16 mouse cellular contexts compared by ENCODE assay signal in the genomic region with DNA sequence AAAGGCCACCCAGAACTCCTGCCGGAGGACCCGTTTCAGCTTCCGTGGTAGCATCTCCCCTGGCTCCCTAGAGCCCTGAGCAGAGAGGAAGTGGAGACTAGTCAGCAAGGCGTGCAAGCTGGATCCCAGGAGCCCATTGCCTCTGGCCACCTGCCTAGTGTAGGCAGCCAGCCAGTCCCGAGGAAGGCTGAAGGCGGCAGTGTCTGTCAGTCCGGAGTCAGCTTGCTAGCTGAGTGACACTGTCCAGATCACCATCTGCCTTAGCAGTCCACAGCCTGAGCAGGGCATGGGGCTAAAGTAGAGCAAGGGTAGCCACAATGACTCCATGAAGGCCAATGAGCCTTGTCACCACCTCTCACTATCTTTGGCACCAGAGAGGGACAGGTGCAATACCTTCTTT. TPM values are rescaled to one million over a fixed set of nuclear protein-coding genes. Genes with fewer than 3 reads are reported as not detected.
DNase-seq lines count a peak whose midpoint lies in the region; ATAC-seq and TF ChIP-seq lines count a peak whose summit lies in the region.
"Had no signal": no experiment of that assay in that cellular context is flagged by ENCODE, and none has a peak within 500 bp of the region (broad histone marks: within the 10 kb centered on the region; RNA-seq: fewer than 3 reads in every experiment).

No protein-coding gene starts in this region.

- H3K27me3 ChIP-seq in heart, adult 2 months (ENCODE audit: control insufficient read depth, insufficient read depth, low read length) = no peaks in the 10 kb centered on the region
- H3K27me3 ChIP-seq in hindbrain, embryonic 16.5 days (replicated peaks; ENCODE audit: control insufficient read depth, insufficient read depth, low read length) = no peaks in the 10 kb centered on the region
- H3K27me3 ChIP-seq: hindbrain, embryonic 12.5 days; liver, embryonic 13.5 days had no signal

- intact Hi-C loops in heart, adult 2 months (cut with DNase I) = no loop called here
- intact Hi-C loops in heart, postnatal 25 days (cut with DNase I) = no loop called here

- peak; percentile 100 for TF ChIP-seq EP300 in heart, adult 2 months (IDR thresholded peaks at IDR 0.05; ENCODE audit: insufficient read depth, low read depth, low read length)

- ATAC-seq in frontal cortex, adult (ENCODE audit: low TSS enrichment) = peak; percentile 67
- ATAC-seq in hindbrain, embryonic 16.5 days = no peak
- ATAC-seq: CD4-positive, CD25-positive, alpha-beta regulatory T cell, adult 4 months had no signal

- H3K9me3 ChIP-seq in hindbrain, embryonic 16.5 days (ENCODE audit: control insufficient read depth, low read length) = no peaks in the 10 kb centered on the region
- H3K9me3 ChIP-seq: hindbrain, embryonic 12.5 days; liver, embryonic 13.5 days had no signal

- no peak overlapping the region for H3K4me3 ChIP-seq in heart, adult 2 months
- H3K4me3 ChIP-seq in hindbrain, embryonic 16.5 days (ENCODE audit: low read length) = no peak overlapping the region
- H3K4me3 ChIP-seq: hindbrain, embryonic 12.5 days; liver, embryonic 13.5 days had no signal

- 6% methylated on average over 7 of the region's 7 CpGs for WGBS in heart, adult 2 months
- 53% methylated on average over 7 of the region's 7 CpGs for WGBS in hindbrain, embryonic 16.5 days

- no peaks in the 10 kb centered on the region for H3K79me2 ChIP-seq in heart, adult 2 months (replicated peaks; ENCODE audit: control insufficient read depth, insufficient read depth, low read length)

- H3K4me1 ChIP-seq in heart, adult 2 months (ENCODE audit: control insufficient read depth, insufficient read depth, low read length) = no peaks in the 10 kb centered on the region
- H3K4me1 ChIP-seq in hindbrain, embryonic 16.5 days (ENCODE audit: control insufficient read depth, insufficient read depth, low read depth, low read length) = no peaks in the 10 kb centered on the region
- H3K4me1 ChIP-seq: hindbrain, embryonic 12.5 days; liver, embryonic 13.5 days had no signal

- no peaks in the 10 kb centered on the region for H3K36me3 ChIP-seq in heart, adult 2 months (ENCODE audit: control insufficient read depth, insufficient read depth, low read length)
- H3K36me3 ChIP-seq in hindbrain, embryonic 16.5 days (ENCODE audit: control insufficient read depth, insufficient read depth, low read length) = no peaks in the 10 kb centered on the region
- H3K36me3 ChIP-seq: hindbrain, embryonic 12.5 days; liver, embryonic 13.5 days had no signal

- no peak for TF ChIP-seq POLR2A in heart, adult 2 months (IDR thresholded peaks at IDR 0.05; ENCODE audit: insufficient read depth, low read depth, low read length)

- peak overlapping the region; percentile 55 for H3K27ac ChIP-seq in heart, adult 2 months
- H3K27ac ChIP-seq in hindbrain, embryonic 16.5 days (ENCODE audit: low read depth, low read length) = no peak overlapping the region
- H3K27ac ChIP-seq: hindbrain, embryonic 12.5 days; liver, embryonic 13.5 days; macrophage had no signal

- no peak overlapping the region for H3K4me2 ChIP-seq in hindbrain, embryonic 16.5 days (ENCODE audit: low read length)
- H3K4me2 ChIP-seq: hindbrain, embryonic 12.5 days; liver, embryonic 13.5 days had no signal

- no peak for DNase-seq in frontal cortex, postnatal 36 days (ENCODE audit: low spot score in 2 of 2)
- peak; percentile 76 for DNase-seq in adrenal gland, postnatal 10 days
- peak; percentile 79 to 87 for DNase-seq in heart, adult 2 months
- DNase-seq in heart, postnatal 25 days (ENCODE audit: low spot score) = peak; percentile 57
- DNase-seq in lung, postnatal 4 days = no peak
- DNase-seq in layer of hippocampus, adult 9-11 months = no peak
- DNase-seq: liver, embryonic 13.5 days had no signal

- H3K9ac ChIP-seq in heart, adult 2 months (ENCODE audit: low read depth, low read length) = no peak overlapping the region
- H3K9ac ChIP-seq in hindbrain, embryonic 16.5 days (ENCODE audit: low read depth, low read length) = no peak overlapping the region
- H3K9ac ChIP-seq: hindbrain, embryonic 12.5 days; liver, embryonic 13.5 days had no signal

- no peak for TF ChIP-seq CTCF in heart, adult 2 months (IDR thresholded peaks at IDR 0.05)

RNA-seq across cellular contexts. Expression of gene Lrrc3, which starts 10.3 kb away (rescaled TPM):
- total RNA-seq in adrenal gland, postnatal 10 days (2021) = 10 to 100 TPM; 12.1 to 16.7 TPM
- under 1 TPM; 0.57 to 0.86 TPM for total RNA-seq in heart, adult 2 months (2021)
- 0.62 and 0.85 TPM in 2 replicates for polyA plus RNA-seq in heart, adult 2 months (2012; rRNA removed)
- total RNA-seq in heart, postnatal 25 days (2021) = under 1 TPM; 0.65 to 0.73 TPM
- 23.7 and 25.7 TPM in 2 replicates for polyA plus RNA-seq in hindbrain, embryonic 16.5 days (2015; fragmentation: Nextera tagmentation; extraction: Ambion mirVana)
- polyA plus RNA-seq: CD4-positive, CD25-positive, alpha-beta regulatory T cell, adult 4 months; macrophage had no signal

RNA-seq across cellular contexts. Expression of gene Gm3285, which starts 50.8 kb away (rescaled TPM):
- total RNA-seq in adrenal gland, postnatal 10 days (2021) = not detected
- not detected for total RNA-seq in heart, adult 2 months (2021)
- polyA plus RNA-seq in heart, adult 2 months (2012; rRNA removed) = not detected in 2 replicates
- total RNA-seq in heart, postnatal 25 days (2021) = not detected
- polyA plus RNA-seq in hindbrain, embryonic 16.5 days (2015; fragmentation: Nextera tagmentation; extraction: Ambion mirVana) = not detected in 2 replicates
- total RNA-seq: left cerebral cortex, adult 8-10 months had no signal
- polyA plus RNA-seq: CD4-positive, CD25-positive, alpha-beta regulatory T cell, adult 4 months; embryonic facial prominence, embryonic 11.5 days; forebrain, embryonic 11.5 days; hindbrain, embryonic 12.5 days; kidney, embryonic 16.5 days; liver, embryonic 13.5 days; macrophage had no signal

RNA-seq across cellular contexts. Expression of gene Trpm2, which starts 57.8 kb away (rescaled TPM):
- total RNA-seq in adrenal gland, postnatal 10 days (2021) = 1 to 10 TPM; 2.3 to 2.8 TPM
- under 1 TPM; 0.75 to 0.78 TPM for total RNA-seq in heart, adult 2 months (2021)
- 0.53 and 0.55 TPM in 2 replicates for polyA plus RNA-seq in heart, adult 2 months (2012; rRNA removed)
- under 1 TPM; 0.55 to 0.56 TPM for total RNA-seq in heart, postnatal 25 days (2021)
- 7.8 and 9.9 TPM in 2 replicates for polyA plus RNA-seq in hindbrain, embryonic 16.5 days (2015; fragmentation: Nextera tagmentation; extraction: Ambion mirVana)

RNA-seq across cellular contexts. Expression of gene Gm10318, which starts 59.9 kb away (rescaled TPM):
- total RNA-seq in adrenal gland, postnatal 10 days (2021) = not detected
- not detected for total RNA-seq in heart, adult 2 months (2021)
- not detected in 2 replicates for polyA plus RNA-seq in heart, adult 2 months (2012; rRNA removed)
- not detected for total RNA-seq in heart, postnatal 25 days (2021)
- polyA plus RNA-seq in hindbrain, embryonic 16.5 days (2015; fragmentation: Nextera tagmentation; extraction: Ambion mirVana) = not detected in 2 replicates
- total RNA-seq: left cerebral cortex, adult 8-10 months had no signal
- polyA plus RNA-seq: CD4-positive, CD25-positive, alpha-beta regulatory T cell, adult 4 months; embryonic facial prominence, embryonic 11.5 days; forebrain, embryonic 11.5 days; hindbrain, embryonic 12.5 days; kidney, embryonic 16.5 days; liver, embryonic 13.5 days; macrophage had no signal

Comparison
In these comparisons a context has a peak if more than half of its experiments do, and no peak if none do; other contexts are left out.
1. DNase-seq: peak in adrenal gland, postnatal 10 days (single experiment), heart, adult 2 months (2 of 2) and heart, postnatal 25 days (single experiment); none in frontal cortex, postnatal 36 days (0 of 2), lung, postnatal 4 days (0 of 2) and layer of hippocampus, adult 9-11 months (single experiment).
2. RNA of gene Lrrc3, which starts 10.3 kb away (total RNA-seq): 12.1 to 16.7 TPM in adrenal gland, postnatal 10 days; 0.57 to 0.86 TPM in heart, adult 2 months and 0.65 to 0.73 TPM in heart, postnatal 25 days; every median in the first group is over 4 times any median in the second.